Comparison of ENCODE assay signal across 7 mouse cellular contexts in genomic region chr11:117031249-117031648, GRCm38 (mm10).
DNase-seq lines count a peak whose midpoint lies in the region; ATAC-seq lines count a peak whose summit lies in the region.

No protein-coding gene starts in this region.

- H3K27ac ChIP-seq in forebrain, embryonic 14.5 days (ENCODE audit: low read depth, low read length) = peak overlapping the region; percentile 65; the same call in 1 of the 2 replicates

- WGBS in forebrain, embryonic 14.5 days = 30% methylated on average over 4 of the region's 4 CpGs

- peak; percentile 25 for DNase-seq in right cerebral cortex, adult 18-20 months
- DNase-seq in right cerebral cortex, postnatal 25 days = no peak
- no peak for DNase-seq in forebrain, embryonic 14.5 days (ENCODE audit: low spot score)
- DNase-seq in kidney, postnatal 4 days = peak; percentile 39 to 60
- DNase-seq in retina, postnatal 1 day = peak; percentile 52
- DNase-seq in MN1 (ENCODE audit: low spot score) = no peak
- no peak for DNase-seq in urinary bladder, adult 18-20 months (ENCODE audit: low spot score in 2 of 2)

- H3K4me3 ChIP-seq in forebrain, embryonic 14.5 days (ENCODE audit: low read depth, low read length) = no peak overlapping the region

- no peaks in the 10 kb centered on the region for H3K36me3 ChIP-seq in forebrain, embryonic 14.5 days (ENCODE audit: control insufficient read depth, insufficient read depth, low read length)

- H3K9me3 ChIP-seq in forebrain, embryonic 14.5 days (replicated peaks; ENCODE audit: control insufficient read depth, low read length) = no peaks in the 10 kb centered on the region

- no peak overlapping the region for H3K9ac ChIP-seq in forebrain, embryonic 14.5 days (ENCODE audit: low read length)

- peaks cover 32% of the 10 kb centered on the region for H3K4me1 ChIP-seq in forebrain, embryonic 14.5 days (ENCODE audit: control insufficient read depth, insufficient read depth, low read length)

- no peak overlapping the region for H3K4me2 ChIP-seq in forebrain, embryonic 14.5 days (ENCODE audit: low read length)

- no peaks in the 10 kb centered on the region for H3K27me3 ChIP-seq in forebrain, embryonic 14.5 days (replicated peaks; ENCODE audit: control insufficient read depth, insufficient read depth, low read length)

- ATAC-seq in forebrain, embryonic 14.5 days = no peak

Comparison
In these comparisons a context has a peak if more than half of its experiments do, and no peak if none do; other contexts are left out.
1. DNase-seq: peak in right cerebral cortex, adult 18-20 months (single experiment), kidney, postnatal 4 days (2 of 2) and retina, postnatal 1 day (single experiment); none in right cerebral cortex, postnatal 25 days (single experiment), forebrain, embryonic 14.5 days (single experiment), MN1 (single experiment) and urinary bladder, adult 18-20 months (0 of 2).